In the genomic region with DNA sequence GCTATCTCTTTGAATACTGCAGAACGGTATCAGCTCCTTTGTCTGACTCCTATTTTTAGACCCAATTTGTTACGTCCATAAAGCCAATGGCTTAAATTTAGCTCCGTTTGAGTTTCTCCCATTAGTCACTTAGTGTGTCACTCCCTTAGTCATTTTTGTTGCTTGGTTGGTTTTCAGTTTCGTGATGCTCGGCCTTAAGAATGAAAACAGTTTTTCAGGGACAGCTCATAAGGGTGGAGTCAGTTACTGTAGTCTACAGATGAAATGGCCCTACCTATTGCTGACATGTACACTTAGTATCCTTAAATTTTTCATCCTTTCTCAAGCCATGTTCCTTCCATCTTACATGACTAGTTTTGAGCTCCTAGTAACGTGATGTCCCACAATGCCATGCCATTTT, we compare ENCODE assay signal across 20 mouse cellular contexts. TPM values are rescaled to one million over a fixed set of nuclear protein-coding genes. Genes with fewer than 3 reads are reported as not detected.
DNase-seq lines count a peak whose midpoint lies in the region; ATAC-seq and TF ChIP-seq lines count a peak whose summit lies in the region.
"Had no signal": no experiment of that assay in that cellular context is flagged by ENCODE, and none has a peak within 500 bp of the region (broad histone marks: within the 10 kb centered on the region; RNA-seq: fewer than 3 reads in every experiment).

No protein-coding gene starts in this region.

- no peak for TF ChIP-seq CTCF in MEL (IDR thresholded peaks at IDR 0.05 in 2 of 3, conservative IDR thresholded peaks at IDR 0.05 in 1 of 3; ENCODE audit: control insufficient read depth in 1 of 3, insufficient read depth in 1 of 3, low read depth in 2 of 3, low read length in 3 of 3, poor library complexity in 1 of 3, severe bottlenecking in 1 of 3)
- no peak for TF ChIP-seq CTCF in heart, postnatal 0 days (IDR thresholded peaks at IDR 0.05; ENCODE audit: low read depth)

- 77% methylated on average over 6 of the region's 6 CpGs for WGBS in hindbrain, embryonic 14.5 days
- 82% methylated on average over 6 of the region's 6 CpGs for WGBS in hindbrain, embryonic 12.5 days
- WGBS in heart, postnatal 0 days = 14% methylated on average over 6 of the region's 6 CpGs

- H3K9ac ChIP-seq in hindbrain, embryonic 14.5 days = no peak overlapping the region
- no peak overlapping the region for H3K9ac ChIP-seq in hindbrain, embryonic 12.5 days
- no peak overlapping the region for H3K9ac ChIP-seq in MEL (ENCODE audit: control insufficient read depth, low read depth, low read length, poor library complexity, severe bottlenecking)
- H3K9ac ChIP-seq in heart, postnatal 0 days (replicated peaks; ENCODE audit: low read depth, low read length) = no peak overlapping the region
- H3K9ac ChIP-seq: forebrain, embryonic 13.5 days; limb, embryonic 15.5 days; neural tube, embryonic 13.5 days had no signal

- TF ChIP-seq POLR2A in MEL (IDR thresholded peaks at IDR 0.05; ENCODE audit: control insufficient read depth in 1 of 2, insufficient read depth in 1 of 2, low read depth in 1 of 2, low read length in 2 of 2, poor library complexity in 1 of 2) = no peak

- H3K79me2 ChIP-seq in MEL (ENCODE audit: control insufficient read depth, insufficient read depth, low read length, poor library complexity) = no peaks in the 10 kb centered on the region

- H3K4me2 ChIP-seq in hindbrain, embryonic 14.5 days (replicated peaks) = no peak overlapping the region
- H3K4me2 ChIP-seq in hindbrain, embryonic 12.5 days (replicated peaks) = no peak overlapping the region
- H3K4me2 ChIP-seq in heart, postnatal 0 days (ENCODE audit: low read depth, low read length) = peak overlapping the region; percentile 50
- H3K4me2 ChIP-seq: neural tube, embryonic 13.5 days had no signal

- no peaks in the 10 kb centered on the region for H3K27me3 ChIP-seq in hindbrain, embryonic 14.5 days (ENCODE audit: control insufficient read depth, insufficient read depth, low read length)
- no peaks in the 10 kb centered on the region for H3K27me3 ChIP-seq in hindbrain, embryonic 12.5 days
- H3K27me3 ChIP-seq in MEL (ENCODE audit: control insufficient read depth in 1 of 2, insufficient read depth in 2 of 2, low read length in 2 of 2) = peaks cover 0 to 5% of the 10 kb centered on the region in 2 experiments; a peak in 3 of 4 replicates
- no peaks in the 10 kb centered on the region for H3K27me3 ChIP-seq in heart, postnatal 0 days (ENCODE audit: control insufficient read depth, insufficient read depth, low read length)
- H3K27me3 ChIP-seq: forebrain, embryonic 13.5 days; limb, embryonic 15.5 days; neural tube, embryonic 13.5 days had no signal

- no peak for ATAC-seq in hindbrain, embryonic 14.5 days (ENCODE audit: low FRiP score)
- ATAC-seq in hindbrain, embryonic 12.5 days (ENCODE audit: low FRiP score) = no peak
- peak; percentile 33; the same call in 1 of the 2 replicates for ATAC-seq in heart, postnatal 0 days (ENCODE audit: insufficient read depth, low read depth)

- no peak for TF ChIP-seq RAD21 in MEL (IDR thresholded peaks at IDR 0.05; ENCODE audit: low read depth, low read length)

- H3K9me3 ChIP-seq in hindbrain, embryonic 14.5 days (ENCODE audit: control insufficient read depth, low read length) = no peaks in the 10 kb centered on the region
- no peaks in the 10 kb centered on the region for H3K9me3 ChIP-seq in hindbrain, embryonic 12.5 days (replicated peaks)
- no peaks in the 10 kb centered on the region for H3K9me3 ChIP-seq in MEL (replicated peaks; ENCODE audit: insufficient read depth, low read length)
- H3K9me3 ChIP-seq in heart, postnatal 0 days (replicated peaks; ENCODE audit: control insufficient read depth, low read length) = no peaks in the 10 kb centered on the region
- H3K9me3 ChIP-seq: forebrain, embryonic 13.5 days; limb, embryonic 15.5 days; neural tube, embryonic 13.5 days had no signal

- no peak overlapping the region for H3K4me3 ChIP-seq in hindbrain, embryonic 14.5 days (replicated peaks; ENCODE audit: low read length)
- no peak overlapping the region for H3K4me3 ChIP-seq in hindbrain, embryonic 12.5 days
- no peak overlapping the region for H3K4me3 ChIP-seq in MEL (ENCODE audit: control insufficient read depth in 1 of 2, insufficient read depth in 1 of 2, low read depth in 2 of 2, low read length in 2 of 2)
- H3K4me3 ChIP-seq in heart, postnatal 0 days (ENCODE audit: low read depth, low read length) = peak overlapping the region; percentile 7; the same call in 1 of the 2 replicates
- H3K4me3 ChIP-seq: forebrain, embryonic 13.5 days; limb, embryonic 15.5 days; neural tube, embryonic 13.5 days had no signal

- H3K4me1 ChIP-seq in hindbrain, embryonic 14.5 days (replicated peaks; ENCODE audit: control insufficient read depth, insufficient read depth, low read length) = peaks cover 4% of the 10 kb centered on the region; the same call in 1 of the 2 replicates
- H3K4me1 ChIP-seq in hindbrain, embryonic 12.5 days = no peaks in the 10 kb centered on the region
- H3K4me1 ChIP-seq in MEL (ENCODE audit: control insufficient read depth in 1 of 2, insufficient read depth in 2 of 2, low read length in 2 of 2) = peaks cover 0 to 2% of the 10 kb centered on the region in 2 experiments; a peak in 1 of 4 replicates
- no peaks in the 10 kb centered on the region; the same call in 1 of the 2 replicates for H3K4me1 ChIP-seq in heart, postnatal 0 days (ENCODE audit: control insufficient read depth, insufficient read depth)

- intact Hi-C loops in gastrocnemius, postnatal 14 days (cut with DNase I; ENCODE audit: low total_unique reads) = loop anchor here (5.0 kb wide), 1 partner anchor 136 kb away; no protein-coding TSS in a partner anchor

- no peak for TF ChIP-seq EP300 in MEL (IDR thresholded peaks at IDR 0.05; ENCODE audit: low read depth in 1 of 2, low read length in 2 of 2)
- no peak for TF ChIP-seq EP300 in heart, postnatal 0 days (IDR thresholded peaks at IDR 0.05; ENCODE audit: low read depth)

- H3K27ac ChIP-seq in hindbrain, embryonic 14.5 days = no peak overlapping the region
- no peak overlapping the region for H3K27ac ChIP-seq in hindbrain, embryonic 12.5 days
- no peak overlapping the region for H3K27ac ChIP-seq in MEL (ENCODE audit: control insufficient read depth, low read depth, low read length)
- H3K27ac ChIP-seq in heart, postnatal 0 days (ENCODE audit: low read depth) = no peak overlapping the region
- H3K27ac ChIP-seq: forebrain, embryonic 13.5 days; limb, embryonic 15.5 days; neural tube, embryonic 13.5 days had no signal

- no peaks in the 10 kb centered on the region for H3K36me3 ChIP-seq in hindbrain, embryonic 14.5 days (replicated peaks; ENCODE audit: control insufficient read depth, insufficient read depth)
- H3K36me3 ChIP-seq in hindbrain, embryonic 12.5 days = no peaks in the 10 kb centered on the region
- peaks cover 0 to 9% of the 10 kb centered on the region in 2 experiments; a peak in 2 of 4 replicates for H3K36me3 ChIP-seq in MEL (ENCODE audit: control insufficient read depth in 1 of 2, insufficient read depth in 2 of 2, low read length in 2 of 2)
- H3K36me3 ChIP-seq in heart, postnatal 0 days (replicated peaks; ENCODE audit: control insufficient read depth, insufficient read depth, low read length) = no peaks in the 10 kb centered on the region
- H3K36me3 ChIP-seq: limb, embryonic 15.5 days; neural tube, embryonic 13.5 days had no signal

- peak; percentile 21 for DNase-seq in hindbrain, embryonic 14.5 days (ENCODE audit: low spot score)
- peak; percentile 45 for DNase-seq in 416B (ENCODE audit: low read depth)
- DNase-seq in MEL (ENCODE audit: low read depth, low spot score) = peak; percentile 11
- peak; percentile 21 for DNase-seq in heart, postnatal 0 days (ENCODE audit: low spot score)
- DNase-seq in gastrocnemius, postnatal 14 days = no peak
- DNase-seq in layer of hippocampus, adult 9-10 months (ENCODE audit: low spot score) = no peak
- DNase-seq: cerebellum, adult 11 months; cerebellum, postnatal 25 days; kidney, adult 9 months; layer of hippocampus, postnatal 36 days; lung, postnatal 14 days; right cerebral cortex, postnatal 14 days; thymus, postnatal 14 days had no signal

TF ChIP-seq in MEL, 35 proteins besides CTCF, POLR2A, EP300 and RAD21:
- TF ChIP-seq MYC (IDR thresholded peaks at IDR 0.05; ENCODE audit: low read depth, low read length) = no peak
- no peak for TF ChIP-seq USF2 (IDR thresholded peaks at IDR 0.05; ENCODE audit: borderline replicate concordance in 1 of 2, insufficient read depth in 1 of 2, low read depth in 1 of 2, low read length in 2 of 2)
- TF ChIP-seq ZMIZ1 (IDR thresholded peaks at IDR 0.05; ENCODE audit: low read depth, low read length) = no peak
- TF ChIP-seq RCOR1 (IDR thresholded peaks at IDR 0.05; ENCODE audit: low read depth, low read length) = no peak
- no peak for TF ChIP-seq MAX (IDR thresholded peaks at IDR 0.05; ENCODE audit: low read length)
- no peak for TF ChIP-seq TBP (IDR thresholded peaks at IDR 0.05; ENCODE audit: low read depth, low read length)
- TF ChIP-seq TCF12 (IDR thresholded peaks at IDR 0.05; ENCODE audit: low read depth, low read length) = no peak
- no peak for TF ChIP-seq SMC3 (IDR thresholded peaks at IDR 0.05; ENCODE audit: low read depth, low read length)
- TF ChIP-seq MEF2A (IDR thresholded peaks at IDR 0.05; ENCODE audit: extremely low read depth, insufficient replicate concordance, low read depth, low read length, poor library complexity, severe bottlenecking) = no peak

RNA-seq across cellular contexts. Expression of a gene that starts 54.5 kb away (rescaled TPM):
- polyA plus RNA-seq in hindbrain, embryonic 14.5 days (2014; fragmentation: Nextera tagmentation; extraction: Ambion mirVana) = 1.2 and 1.7 TPM in 2 replicates
- polyA plus RNA-seq in hindbrain, embryonic 12.5 days (2016; fragmentation: Nextera tagmentation; extraction: Ambion mirVana) = 3.6 and 4.1 TPM in 2 replicates
- total RNA-seq in MEL (2012; rRNA removed) = 3.5 and 4.8 TPM in 2 replicates
- 1 to 10 TPM in 1 of 2 experiments, not detected in 1; 7.4 TPM for polyA plus RNA-seq in MEL (2012; ENCODE audit: insufficient read depth in 1 of 2, insufficient read length in 2 of 2, low read depth in 1 of 2, low replicate concordance in 2 of 2, missing spikeins in 1 of 2)
- 1.5 TPM in 1 of 2 replicates, not detected in the other for total RNA-seq in heart, postnatal 0 days (2014; rRNA removed; ENCODE audit: low replicate concordance)
- 0.44 and 1.4 TPM in 2 replicates for polyA plus RNA-seq in heart, postnatal 0 days (2015; fragmentation: Nextera tagmentation; extraction: Ambion mirVana)
- under 1 TPM; 0.25 to 0.33 TPM for total RNA-seq in gastrocnemius, postnatal 14 days (2021)

RNA-seq across cellular contexts. Expression of a gene that starts 54.6 kb away (rescaled TPM):
- polyA plus RNA-seq in hindbrain, embryonic 14.5 days (2014; fragmentation: Nextera tagmentation; extraction: Ambion mirVana) = 35.4 and 38.0 TPM in 2 replicates
- polyA plus RNA-seq in hindbrain, embryonic 12.5 days (2016; fragmentation: Nextera tagmentation; extraction: Ambion mirVana) = 25.3 and 30.4 TPM in 2 replicates
- not detected in 2 replicates for total RNA-seq in MEL (2012; rRNA removed)
- not detected for polyA plus RNA-seq in MEL (2012; ENCODE audit: insufficient read depth in 1 of 2, insufficient read length in 2 of 2, low read depth in 1 of 2, low replicate concordance in 2 of 2, missing spikeins in 1 of 2)
- not detected in 2 replicates for total RNA-seq in heart, postnatal 0 days (2014; rRNA removed; ENCODE audit: low replicate concordance)
- polyA plus RNA-seq in heart, postnatal 0 days (2015; fragmentation: Nextera tagmentation; extraction: Ambion mirVana) = not detected in 2 replicates
- under 1 TPM in 1 of 2 experiments, not detected in 1; 0.10 TPM for total RNA-seq in gastrocnemius, postnatal 14 days (2021)
- total RNA-seq: heart, adult 18-20 months; monocyte, adult 5-6 weeks had no signal
- polyA plus RNA-seq: limb, embryonic 15.5 days; spleen, adult 2 months had no signal

Comparison
In these comparisons a context has a peak if more than half of its experiments do, and no peak if none do; other contexts are left out.
1. DNase-seq: peak in hindbrain, embryonic 14.5 days (single experiment), 416B (single experiment), MEL (single experiment) and heart, postnatal 0 days (single experiment); none in gastrocnemius, postnatal 14 days (single experiment) and layer of hippocampus, adult 9-10 months (single experiment).
2. RNA of a gene that starts 54.6 kb away (polyA plus RNA-seq): 35.4 to 38.0 TPM in hindbrain, embryonic 14.5 days and 25.3 to 30.4 TPM in hindbrain, embryonic 12.5 days; not detected in MEL and not detected in heart, postnatal 0 days; every median in the first group is over 10 times any median in the second.